Mouse (Mus musculus) liver, adult 2 months (tissue): ENCODE measurements at regions not wholly inside any gene's neighbourhood (a gene's known extent, or its start where the extent isn't known, plus 50 kb on each side); places are given as distances from the start of the nearest gene placed in this dataset.

ENCODE experiments used
- DNase-seq: peaks from one replicate; pipeline ENCODE4 v3.0.0-alpha.2; 2011; ENCODE audit warnings: low read depth, low spot score; ENCODE audit errors: extremely low read depth
- H3K27ac ChIP-seq: fragments of 200-500 bp; replicated peaks from 2 replicates; pipeline ENCODE4 v1.5.1; 2012; ENCODE audit warnings: low read depth, mild to moderate bottlenecking, control low read depth, inconsistent platforms, low read length; ENCODE audit not compliant: insufficient read depth
- H3K27me3 ChIP-seq: fragments of 200-500 bp; 2 replicates; pipeline ENCODE4 v1.6.1; 2012; ENCODE audit warnings: mild to moderate bottlenecking, moderate library complexity, low read length, inconsistent platforms; ENCODE audit not compliant: control insufficient read depth, insufficient read depth
- H3K36me3 ChIP-seq: fragments of 200-500 bp; 2 replicates; pipeline ENCODE4 v1.6.1; 2012; ENCODE audit warnings: low read length, inconsistent platforms; ENCODE audit not compliant: control insufficient read depth, insufficient read depth
- H3K4me1 ChIP-seq: fragments of 200-500 bp; 2 replicates; pipeline ENCODE4 v1.6.1; 2011; ENCODE audit warnings: low read length; ENCODE audit not compliant: control insufficient read depth, insufficient read depth
- H3K4me3 ChIP-seq: fragments of 200-500 bp; 2 replicates; pipeline ENCODE4 v1.5.1; 2011; ENCODE audit warnings: low read depth, mild to moderate bottlenecking, control low read depth, low read length, moderate library complexity; ENCODE audit not compliant: insufficient read depth
- H3K79me2 ChIP-seq: fragments of 200-500 bp; 2 replicates; pipeline ENCODE4 v1.6.1; 2012; ENCODE audit warnings: inconsistent platforms, mild to moderate bottlenecking, low read length, moderate library complexity; ENCODE audit not compliant: control insufficient read depth, insufficient read depth
- H3K9ac ChIP-seq: fragments of 200-500 bp; 2 replicates; pipeline ENCODE4 v1.6.1; 2012; ENCODE audit warnings: low read depth, mild to moderate bottlenecking, control low read depth, inconsistent platforms, low read length
- CTCF ChIP-seq: fragments of 200-500 bp; IDR thresholded peaks from 2 replicates; pipeline ENCODE4 v1.5.1; 2011; ENCODE audit warnings: low read depth, low read length, control low read depth
- POLR2A ChIP-seq: fragments of 200-500 bp; IDR thresholded peaks from 2 replicates; pipeline ENCODE4 v1.6.1; 2011; ENCODE audit warnings: low read length, control low read depth; ENCODE audit not compliant: insufficient read depth; ENCODE audit errors: extremely low read depth
- WGBS: fragments of 180-500 bp; shearing (Covaris S2); methylation state at CpG from one replicate; pipeline ENCODE4 v1.1.7; 2018; 5-methylcytosine and 5-hydroxymethylcytosine counted together

GRCm38 (mm10) chr16:76216184-76216583 is 157.4 kb downstream of the Nrip1 start:
- no peaks in the 10 kb centered on the region for H3K27me3 ChIP-seq
- H3K27ac ChIP-seq: no peak overlapping the region
- H3K9ac ChIP-seq: no peak overlapping the region
- peaks cover 8% of the 10 kb centered on the region; the same call in 1 of the 2 replicates for H3K4me1 ChIP-seq
- H3K4me3 ChIP-seq: no peak overlapping the region
- WGBS: 75% methylated on average over 9 of the region's 9 CpGs
- DNase-seq: no peak
- peaks cover 3% of the 10 kb centered on the region; the same call in 1 of the 2 replicates for H3K79me2 ChIP-seq
- TF ChIP-seq CTCF: no peak
- H3K36me3 ChIP-seq: no peaks in the 10 kb centered on the region

GRCm38 (mm10) chr16:76215558-76215957 is 158.1 kb downstream of the Nrip1 start:
- no peak overlapping the region for H3K9ac ChIP-seq
- TF ChIP-seq POLR2A: no peak
- TF ChIP-seq CTCF: no peak
- H3K4me1 ChIP-seq: peaks cover 5% of the 10 kb centered on the region; the same call in 1 of the 2 replicates
- no peak overlapping the region for H3K4me3 ChIP-seq
- no peaks in the 10 kb centered on the region for H3K36me3 ChIP-seq
- no peak for DNase-seq
- H3K27me3 ChIP-seq: no peaks in the 10 kb centered on the region
- peaks cover 3% of the 10 kb centered on the region; the same call in 1 of the 2 replicates for H3K79me2 ChIP-seq
- 85% methylated on average over 5 of the region's 5 CpGs for WGBS
- no peak overlapping the region for H3K27ac ChIP-seq

GRCm38 (mm10) chr16:76201773-76202571 is 171.7 kb downstream of the Nrip1 start:
- DNase-seq: peak; percentile 75
- no peak overlapping the region for H3K27ac ChIP-seq
- no peaks in the 10 kb centered on the region for H3K27me3 ChIP-seq
- no peak overlapping the region for H3K9ac ChIP-seq
- no peaks in the 10 kb centered on the region for H3K79me2 ChIP-seq
- H3K4me1 ChIP-seq: peaks cover 12% of the 10 kb centered on the region
- peak; percentile 30; the same call in 1 of the 2 replicates for TF ChIP-seq CTCF
- no peak for TF ChIP-seq POLR2A
- no peak overlapping the region for H3K4me3 ChIP-seq
- WGBS: 12% methylated on average over 11 of the region's 11 CpGs
- no peaks in the 10 kb centered on the region for H3K36me3 ChIP-seq

GRCm38 (mm10) chr16:76200801-76201728 is 172.6 kb downstream of the Nrip1 start:
- Histone ChIP-seq H3K4me1 (peaks cover 12% of the 10 kb centered on the region), H3K9ac (no peak overlapping the region), H3K79me2 (no peaks in the 10 kb centered on the region), H3K4me3 (no peak overlapping the region), H3K27ac (no peak overlapping the region), H3K27me3 (no peaks in the 10 kb centered on the region), H3K36me3 (no peaks in the 10 kb centered on the region)
- TF ChIP-seq CTCF: no peak
- no peak for TF ChIP-seq POLR2A
- WGBS: 56% methylated on average over 9 of the region's 9 CpGs
- DNase-seq: peak; percentile 68

- no peak for DNase-seq
These were observed 173.4 kb downstream of the Nrip1 start for GRCm38 (mm10) chr16:76200268-76200667.

More at GRCm38 (mm10) chr16:76200268-76200667, 173.4 kb downstream of the Nrip1 start:
- Histone ChIP-seq H3K4me1 (peaks cover 12% of the 10 kb centered on the region), H3K27ac (no peak overlapping the region), H3K4me3 (no peak overlapping the region), H3K9ac (no peak overlapping the region), H3K79me2 (no peaks in the 10 kb centered on the region), H3K36me3 (no peaks in the 10 kb centered on the region), H3K27me3 (no peaks in the 10 kb centered on the region)
- TF ChIP-seq POLR2A (no peak), CTCF (no peak)
- WGBS: 65% methylated on average over 3 of the region's 3 CpGs
